Mouse (Mus musculus) bone marrow macrophage, adult 2 months (primary cell): ENCODE measurements around the gene Zfp637.

Experiments
- CTCF ChIP-seq: IDR thresholded peaks from 2 replicates; pipeline ENCODE4 v1.5.1; 2012; ENCODE audit warnings: low read depth, mild to moderate bottlenecking, low read length, moderate library complexity
- POLR2A ChIP-seq: IDR thresholded peaks from 2 replicates; pipeline ENCODE4 v1.6.1; 2012; ENCODE audit warnings: mild to moderate bottlenecking, low read depth, low read length, borderline replicate concordance

DNA sequence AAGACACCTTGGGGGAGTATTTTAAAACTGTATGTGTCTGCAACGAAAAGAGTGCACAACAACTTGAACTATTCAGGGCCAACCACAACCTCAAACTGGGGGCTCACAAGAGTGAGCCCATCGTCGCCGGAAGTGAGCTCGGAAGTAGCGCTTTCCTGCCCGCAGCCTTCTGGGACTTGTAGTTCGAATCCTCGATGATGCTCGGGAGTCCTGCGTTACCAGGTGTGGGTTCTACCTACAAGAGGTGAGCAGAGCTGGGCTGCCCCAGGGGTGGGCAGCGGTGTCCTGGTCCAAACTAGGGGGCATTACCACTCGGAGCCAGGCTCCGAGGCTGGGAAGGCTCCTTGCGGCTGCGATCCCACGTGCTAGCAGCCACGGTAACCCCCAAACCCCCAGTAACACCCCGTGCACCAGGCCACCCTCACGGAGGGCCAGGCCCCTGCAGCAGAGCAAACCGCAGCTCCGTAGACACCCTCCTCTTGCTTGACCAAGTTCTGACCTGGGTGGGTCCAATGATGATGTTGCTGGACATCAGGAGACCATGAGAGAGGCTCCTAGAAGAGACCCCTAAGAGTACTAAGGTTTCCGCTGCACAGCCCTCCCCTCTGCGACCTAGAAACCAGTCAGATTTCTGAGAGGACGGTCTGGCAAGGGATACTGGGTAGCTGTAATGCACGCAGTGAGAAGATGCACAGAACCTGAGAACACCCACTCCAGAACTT, 22.1 kb downstream of the Zfp637 start:
- TF ChIP-seq POLR2A: no peak
- TF ChIP-seq CTCF: no peak
